In genomic region chr17:45242076-45242475, GRCm38 (mm10) we compare ENCODE assay signal across 35 mouse cellular contexts.
DNase-seq lines count a peak whose midpoint lies in the region; ATAC-seq and TF ChIP-seq lines count a peak whose summit lies in the region.
"Had no signal": no experiment of that assay in that cellular context is flagged by ENCODE, and none has a peak within 500 bp of the region (broad histone marks: within the 10 kb centered on the region; RNA-seq: fewer than 3 reads in every experiment).

No protein-coding gene starts in this region.

- WGBS in heart, embryonic 12.5 days, result 89% methylated on average over 6 of the region's 6 CpGs

- intact Hi-C loops in left cerebral cortex, postnatal 14 days (cut with DNase I), result no loop called here

- no peaks in the 10 kb centered on the region for H3K27me3 ChIP-seq in heart, embryonic 12.5 days (replicated peaks)
- H3K27me3 ChIP-seq: hindbrain, embryonic 15.5 days; liver, embryonic 15.5 days; neural tube, embryonic 15.5 days had no signal

- H3K27ac ChIP-seq in layer of hippocampus, adult 2 months, result peak overlapping the region; percentile 69
- H3K27ac ChIP-seq in heart, embryonic 12.5 days (ENCODE audit: poor library complexity, severe bottlenecking), result no peak overlapping the region
- H3K27ac ChIP-seq: embryonic facial prominence, embryonic 13.5 days; gastrocnemius, adult 2 months; heart, adult 2 months; heart, embryonic 13.5 days; hindbrain, embryonic 10.5 days; hindbrain, embryonic 15.5 days; limb, embryonic 12.5 days; liver, embryonic 15.5 days; neural tube, embryonic 15.5 days had no signal

- no peak for TF ChIP-seq CTCF in layer of hippocampus, adult 2 months (conservative IDR thresholded peaks at IDR 0.05)

- ATAC-seq in heart, embryonic 12.5 days (ENCODE audit: insufficient number of reproducible peaks, low FRiP score), result no peak
- ATAC-seq: forebrain, postnatal 0 days had no signal

- H3K4me1 ChIP-seq in heart, embryonic 12.5 days (replicated peaks), result no peaks in the 10 kb centered on the region
- H3K4me1 ChIP-seq: liver, embryonic 15.5 days had no signal

- no peak overlapping the region for H3K4me2 ChIP-seq in heart, embryonic 12.5 days
- H3K4me2 ChIP-seq: embryonic facial prominence, embryonic 13.5 days; heart, embryonic 13.5 days; hindbrain, embryonic 15.5 days; limb, embryonic 12.5 days; liver, embryonic 15.5 days; lung, embryonic 14.5 days; neural tube, embryonic 15.5 days had no signal

- no peak overlapping the region for H3K4me3 ChIP-seq in layer of hippocampus, adult 2 months
- no peak overlapping the region for H3K4me3 ChIP-seq in heart, embryonic 12.5 days
- H3K4me3 ChIP-seq: embryonic facial prominence, embryonic 13.5 days; erythroblast, embryonic 14.5 days; gastrocnemius, adult 2 months; heart, adult 2 months; heart, embryonic 13.5 days; hindbrain, embryonic 10.5 days; hindbrain, embryonic 15.5 days; limb, embryonic 12.5 days; liver, embryonic 15.5 days; neural tube, embryonic 15.5 days had no signal

- no peaks in the 10 kb centered on the region for H3K36me3 ChIP-seq in heart, embryonic 12.5 days
- H3K36me3 ChIP-seq: embryonic facial prominence, embryonic 13.5 days; G1E; heart, embryonic 13.5 days; hindbrain, embryonic 10.5 days; hindbrain, embryonic 15.5 days; limb, embryonic 12.5 days; liver, embryonic 15.5 days; neural tube, embryonic 15.5 days had no signal

- H3K9ac ChIP-seq in heart, embryonic 12.5 days, result no peak overlapping the region
- H3K9ac ChIP-seq: embryonic facial prominence, embryonic 13.5 days; forebrain, postnatal 0 days; heart, embryonic 13.5 days; hindbrain, embryonic 15.5 days; limb, embryonic 12.5 days; liver, embryonic 15.5 days; lung, embryonic 14.5 days; neural tube, embryonic 15.5 days had no signal

- DNase-seq in frontal cortex, postnatal 36 days (ENCODE audit: low spot score in 2 of 2), result peak; percentile 26 to 37
- DNase-seq in frontal cortex, postnatal 25 days (ENCODE audit: low spot score in 2 of 2), result no peak
- DNase-seq in left cerebral cortex, postnatal 14 days (ENCODE audit: low spot score in 2 of 2), result peak; percentile 26 to 64
- DNase-seq in left cerebral cortex, adult 11 months (ENCODE audit: low spot score), result no peak
- peak; percentile 32 to 41 for DNase-seq in layer of hippocampus, adult 2 months (ENCODE audit: low spot score in 2 of 2)
- peak; percentile 28 for DNase-seq in right cerebral cortex, postnatal 14 days
- no peak for DNase-seq in adrenal gland, postnatal 25 days
- DNase-seq: adrenal gland, adult 8-10 months; cerebellum, adult 11 months; cerebellum, adult 9-10 months; cerebellum, postnatal 36 days; embryo, embryonic 11 days; forebrain, postnatal 0 days; gastrocnemius, adult 2 months; gastrocnemius, postnatal 36 days; heart, adult 2 months; heart, postnatal 14 days; kidney, adult 18-20 months; kidney, postnatal 36 days; lung, embryonic 14.5 days; lung, postnatal 14 days; midbrain, embryonic 14.5 days; retina, postnatal 1 day; spleen, adult 18-20 months; thymus, postnatal 25 days had no signal

- peaks cover 2% of the 10 kb centered on the region; the same call in 1 of the 2 replicates for H3K9me3 ChIP-seq in heart, embryonic 12.5 days (replicated peaks)
- H3K9me3 ChIP-seq: hindbrain, embryonic 15.5 days; liver, embryonic 15.5 days; neural tube, embryonic 15.5 days had no signal

Comparison
In these comparisons a context has a peak if more than half of its experiments do, and no peak if none do; other contexts are left out.
1. DNase-seq: peak in frontal cortex, postnatal 36 days (2 of 2), left cerebral cortex, postnatal 14 days (2 of 2), layer of hippocampus, adult 2 months (2 of 2) and right cerebral cortex, postnatal 14 days (single experiment); none in frontal cortex, postnatal 25 days (0 of 2), left cerebral cortex, adult 11 months (single experiment) and adrenal gland, postnatal 25 days (single experiment).